Mouse (Mus musculus) ES-E14 (cell line): Measurements from ENCODE around the gene Tcf7. TPM values are rescaled to one million over a fixed set of nuclear protein-coding genes. Genes with fewer than 3 reads are reported as not detected.

Experiments used
- DNase-seq: peaks from one replicate; pipeline ENCODE4 v3.0.0-alpha.2; 2013; ENCODE audit warnings: low read depth, low spot score
- H3K27ac ChIP-seq: 2 replicates; pipeline ENCODE4 v1.5.1; 2012; ENCODE audit warnings: low read depth, mild to moderate bottlenecking, low read length, moderate library complexity, mixed read lengths; ENCODE audit not compliant: poor library complexity, insufficient read depth, severe bottlenecking
- H3K36me3 ChIP-seq: 2 replicates; pipeline ENCODE4 v1.6.1; 2012; ENCODE audit warnings: mild to moderate bottlenecking, low read length, moderate library complexity, mixed read lengths; ENCODE audit not compliant: control insufficient read depth, poor library complexity, insufficient read depth, severe bottlenecking
- H3K4me1 ChIP-seq, 2 experiments: fragments of 150-350 bp in 1 of 2; sonication (generic) in 1 of 2; 2 replicates each; pipeline ENCODE4 v1.6.1; 2012; ENCODE audit warnings: low read length in 2 of 2, mild to moderate bottlenecking in 1 of 2, mixed read lengths in 1 of 2; ENCODE audit not compliant: control insufficient read depth in 2 of 2, insufficient read depth in 2 of 2, poor library complexity in 1 of 2
- H3K4me3 ChIP-seq, 2 experiments: fragments of 150-350 bp in 1 of 2; sonication (generic) in 1 of 2; 2 replicates each; pipeline ENCODE4 v1.5.1; 2012; ENCODE audit warnings: low read length in 2 of 2, low read depth in 1 of 2, mild to moderate bottlenecking in 1 of 2, mixed read lengths in 1 of 2; ENCODE audit not compliant: insufficient read depth in 1 of 2, poor library complexity in 1 of 2, severe bottlenecking in 1 of 2
- H3K9ac ChIP-seq: 2 replicates; pipeline ENCODE4 v1.6.1; 2012; ENCODE audit warnings: low read depth, mild to moderate bottlenecking, low read length, mixed read lengths; ENCODE audit not compliant: poor library complexity, insufficient read depth, severe bottlenecking
- H3K9me3 ChIP-seq: fragments of 150-350 bp; sonication (generic); 2 replicates; pipeline ENCODE4 v1.6.1; 2012; ENCODE audit warnings: low read depth, mild to moderate bottlenecking, low read length; ENCODE audit not compliant: control insufficient read depth, insufficient read depth
- CHD2 ChIP-seq: IDR thresholded peaks from 2 replicates; pipeline ENCODE4 v1.6.1; 2014; ENCODE audit warnings: mild to moderate bottlenecking, low read depth, low read length, inconsistent platforms
- HCFC1 ChIP-seq: IDR thresholded peaks from 2 replicates; pipeline ENCODE4 v1.6.1; 2012; ENCODE audit warnings: low read length, inconsistent platforms, borderline replicate concordance; ENCODE audit not compliant: insufficient read depth
- MAFK ChIP-seq: IDR thresholded peaks from 2 replicates; pipeline ENCODE4 v1.6.1; 2014; ENCODE audit warnings: mild to moderate bottlenecking, low read depth, low read length, inconsistent platforms; ENCODE audit not compliant: insufficient read depth
- ZC3H11A ChIP-seq: IDR thresholded peaks from 2 replicates; pipeline ENCODE4 v1.6.1; 2012; ENCODE audit warnings: low read depth, mild to moderate bottlenecking, inconsistent platforms, low read length, borderline replicate concordance
- ZNF384 ChIP-seq: IDR thresholded peaks from 2 replicates; pipeline ENCODE4 v1.6.1; 2012; ENCODE audit warnings: low read depth, low read length, inconsistent platforms
- in situ Hi-C, 2 experiments: fragments of 600-800 bp; cut with MboI; formaldehyde crosslinking; loops; one replicate each; pipeline ENCODE4 v1.15.1; 2025; ENCODE audit warnings: low sequenced_read_pairs in 2 of 2, inconsistent platforms in 1 of 2; ENCODE audit not compliant: unreplicated experiment in 2 of 2
- total RNA-seq: library from RNA; depleted of rRNA; stranded (reverse); fragments of 300-350 nt; gene quantifications from 2 replicates; pipeline ENCODE4 v1.2.3, GENCODE M21; 2012

Gene Tcf7
- total RNA-seq, 1 experiment, result 8.1 TPM

GRCm38 (mm10) chr11:52299687-52300086 lies 16.9 kb upstream of the Tcf7 start:
- Histone ChIP-seq H3K9ac (no peak overlapping the region), H3K27ac (no peak overlapping the region), H3K36me3 (no peaks in the 10 kb centered on the region), H3K4me3 (no peak overlapping the region), H3K4me1 (peaks cover 0 to 7% of the 10 kb centered on the region in 2 experiments; a peak in 1 of 4 replicates), H3K9me3 (no peaks in the 10 kb centered on the region)
- TF ChIP-seq HCFC1 (no peak), CHD2 (no peak), MAFK (no peak), ZC3H11A (no peak), ZNF384 (no peak)
- DNase-seq, result no peak
- in situ Hi-C loops, result no loop called here

- Histone ChIP-seq H3K27ac (no peak overlapping the region), H3K9me3 (no peaks in the 10 kb centered on the region), H3K4me1 (peaks cover 0 to 9% of the 10 kb centered on the region in 2 experiments; a peak in 1 of 4 replicates), H3K4me3 (no peak overlapping the region), H3K36me3 (no peaks in the 10 kb centered on the region), H3K9ac (no peak overlapping the region)
- in situ Hi-C loops, result no loop called here
- DNase-seq, result no peak
- TF ChIP-seq HCFC1, result no peak
- TF ChIP-seq ZNF384, result no peak
- no peak for TF ChIP-seq ZC3H11A
- no peak for TF ChIP-seq CHD2
Measured at GRCm38 (mm10) chr11:52298955-52299354, 16.1 kb upstream of the Tcf7 start.

- DNase-seq, result no peak
- Histone ChIP-seq H3K4me3 (no peak overlapping the region), H3K4me1 (peaks cover 0 to 12% of the 10 kb centered on the region in 2 experiments; a peak in 2 of 4 replicates), H3K36me3 (no peaks in the 10 kb centered on the region), H3K27ac (no peak overlapping the region), H3K9ac (no peak overlapping the region), H3K9me3 (no peaks in the 10 kb centered on the region)
- TF ChIP-seq ZNF384 (no peak), MAFK (no peak), ZC3H11A (no peak), HCFC1 (no peak), CHD2 (no peak)
- in situ Hi-C loops, result no loop called here
Measured at GRCm38 (mm10) chr11:52297352-52297751, 14.5 kb upstream of the Tcf7 start.

- Histone ChIP-seq H3K9ac (no peak overlapping the region), H3K9me3 (no peaks in the 10 kb centered on the region), H3K27ac (no peak overlapping the region), H3K36me3 (no peaks in the 10 kb centered on the region), H3K4me3 (no peak overlapping the region), H3K4me1 (peaks cover 0 to 7% of the 10 kb centered on the region in 2 experiments; a peak in 2 of 4 replicates)
- TF ChIP-seq CHD2 (no peak), MAFK (no peak), ZNF384 (no peak)
- in situ Hi-C loops, result no loop called here
- no peak for DNase-seq
Measured at GRCm38 (mm10) chr11:52294103-52294502, 11.3 kb upstream of the Tcf7 start.

DNA sequence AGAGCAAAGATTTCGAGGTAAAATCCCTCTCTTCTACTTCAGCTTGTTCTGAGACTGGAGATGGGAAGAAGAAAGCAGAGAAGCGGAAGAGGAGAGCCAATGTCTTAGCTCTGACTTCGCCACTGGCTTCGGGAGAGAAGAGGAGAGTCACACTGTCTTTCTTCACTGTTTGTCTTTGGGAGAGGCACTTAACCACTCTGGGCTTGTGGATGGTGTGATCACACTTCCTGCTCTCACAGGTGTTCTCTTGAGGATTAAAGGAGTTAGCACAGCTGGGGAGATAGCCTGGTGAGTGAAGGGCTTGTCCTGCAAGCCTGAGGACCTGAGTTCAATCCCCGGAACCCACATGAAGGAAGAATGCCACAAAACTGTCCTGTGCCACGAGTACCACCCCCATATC lies 10.1 kb upstream of the Tcf7 start:
- no peaks in the 10 kb centered on the region for H3K9me3 ChIP-seq
- H3K4me3 ChIP-seq, result no peak overlapping the region
- H3K27ac ChIP-seq, result no peak overlapping the region
- in situ Hi-C loops, result no loop called here
- H3K36me3 ChIP-seq, result no peaks in the 10 kb centered on the region
- DNase-seq, result no peak
- peaks cover 0 to 5% of the 10 kb centered on the region in 2 experiments; a peak in 2 of 4 replicates for H3K4me1 ChIP-seq
- H3K9ac ChIP-seq, result no peak overlapping the region
- no peak for TF ChIP-seq ZNF384
- no peak for TF ChIP-seq HCFC1
- no peak for TF ChIP-seq ZC3H11A
- no peak for TF ChIP-seq MAFK
- TF ChIP-seq CHD2, result no peak
